Mouse (Mus musculus): ENCODE data around the gene Vmn1r113.
"Not testable (repeated sequence)": the region's sequence is repeated elsewhere in the genome, so short reads cannot be mapped to it uniquely, and the experiment has no call there.

Gene Vmn1r113

GRCm38 (mm10) chr7:20786985-20787384 lies at the start of gene Vmn1r113:
Gene Vmn1r113, plus strand, starts transcription at chr7:20787285.
- DNase-seq (ENCODE audit: low read depth): not testable (repeated sequence)

DNA sequence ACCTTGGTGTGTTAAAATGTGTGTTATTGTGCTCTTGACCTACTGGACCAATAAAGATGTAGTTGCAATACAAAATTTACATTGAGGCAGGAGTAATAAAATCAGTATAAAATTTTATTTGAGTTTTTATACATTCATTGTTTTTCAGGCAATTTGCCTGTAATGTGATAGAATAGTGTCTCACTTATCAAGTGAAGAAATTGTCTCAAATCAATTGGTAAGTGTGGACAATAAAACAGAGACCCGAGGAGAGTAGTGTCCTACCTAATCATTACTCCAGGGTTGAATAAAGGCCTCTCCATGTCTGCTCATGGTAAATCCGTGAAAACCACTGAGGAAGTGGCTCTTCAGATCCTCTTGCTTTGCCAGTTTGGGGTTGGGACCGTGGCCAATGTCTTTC lies 16.2 kb upstream of the Vmn1r113 start, which contains the start of gene Vmn1r112:
Gene Vmn1r112 (plus strand): TSS at position 301 of the 400 bp plus-strand sequence.
- DNase-seq (ENCODE audit: low read depth): not testable (repeated sequence)

DNA sequence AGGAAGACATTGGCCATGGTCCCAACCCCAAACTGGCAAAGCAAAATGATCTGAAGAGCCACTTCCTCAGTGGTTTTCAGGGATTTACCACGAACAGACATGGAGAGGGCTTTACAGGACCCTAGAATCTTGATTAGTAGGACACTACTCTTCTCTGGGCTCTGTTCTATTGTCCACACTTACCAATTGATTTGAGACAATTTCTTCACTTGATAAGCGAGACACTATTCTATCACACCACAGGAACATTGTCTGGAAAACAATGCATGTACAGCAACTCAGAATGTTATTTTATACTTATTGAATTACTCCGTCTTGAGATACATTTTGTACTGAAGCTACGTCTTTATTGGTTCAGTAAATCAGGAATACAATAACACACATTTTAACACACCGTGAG lies 25.0 kb downstream of the Vmn1r113 start, which contains the start of gene Vmn1r114:
Gene Vmn1r114 (minus strand): TSS at position 101 of the 400 bp plus-strand sequence.
- DNase-seq (ENCODE audit: low read depth): not testable (repeated sequence)
